ENCODE assay signal across 8 mouse cellular contexts in genomic region chr10:82622235-82622634, GRCm38 (mm10). TPM values are rescaled to one million over a fixed set of nuclear protein-coding genes. Genes with fewer than 3 reads are reported as not detected.
DNase-seq lines count a peak whose midpoint lies in the region; ATAC-seq and TF ChIP-seq lines count a peak whose summit lies in the region.

No protein-coding gene starts in this region.

- H3K9me3 ChIP-seq in liver, embryonic 11.5 days (ENCODE audit: control insufficient read depth, low read length): no peaks in the 10 kb centered on the region

- no peak for TF ChIP-seq CTCF in thymus, adult 2 months (IDR thresholded peaks at IDR 0.05; ENCODE audit: borderline replicate concordance, control insufficient read depth, extremely low read depth, insufficient read depth, low read length, poor library complexity)

- no peaks in the 10 kb centered on the region for H3K36me3 ChIP-seq in thymus, adult 2 months (ENCODE audit: control insufficient read depth, insufficient read depth, low read length)
- H3K36me3 ChIP-seq in liver, embryonic 11.5 days (ENCODE audit: control insufficient read depth, insufficient read depth, low read length): peaks cover 2% of the 10 kb centered on the region; the same call in 1 of the 2 replicates

- peak overlapping the region; percentile 83 for H3K9ac ChIP-seq in liver, embryonic 11.5 days (ENCODE audit: low read depth, low read length)

- TF ChIP-seq POLR2A in thymus, adult 2 months (IDR thresholded peaks at IDR 0.05; ENCODE audit: control insufficient read depth, extremely low read depth, insufficient read depth, low read length, poor library complexity): no peak

- H3K27ac ChIP-seq in thymus, adult 2 months (ENCODE audit: control insufficient read depth, insufficient read depth, low read length): no peak overlapping the region
- H3K27ac ChIP-seq in liver, embryonic 11.5 days (ENCODE audit: low read depth, low read length): 0 out of 2 replicates have a peak overlapping the region, but pooled peaks have one; percentile 78

- no peaks in the 10 kb centered on the region for H3K4me1 ChIP-seq in thymus, adult 2 months (replicated peaks; ENCODE audit: control insufficient read depth, insufficient read depth, low read length)
- no peaks in the 10 kb centered on the region for H3K4me1 ChIP-seq in liver, embryonic 11.5 days (replicated peaks; ENCODE audit: control insufficient read depth, insufficient read depth, low read length)

- WGBS in thymus, adult 2 months: 5% methylated on average over 9 of the region's 9 CpGs
- WGBS in liver, embryonic 11.5 days: 20% methylated on average over 9 of the region's 9 CpGs

- DNase-seq in embryo, embryonic 10.5 days (ENCODE audit: low spot score): peak; percentile 15
- DNase-seq in embryo, embryonic 9.5 days (ENCODE audit: extremely low spot score): no peak
- DNase-seq in thymus, adult 2 months: no peak
- DNase-seq in thymus, postnatal 14 days: no peak
- no peak for DNase-seq in liver, embryonic 11.5 days (ENCODE audit: low spot score)
- DNase-seq in yolk sac, embryonic 10.5 days (ENCODE audit: low spot score): peak; percentile 15
- no peak for DNase-seq in testis, postnatal 14 days (ENCODE audit: low spot score)
- no peak for DNase-seq in spleen, postnatal 36 days (ENCODE audit: low spot score in 2 of 2)

- H3K4me2 ChIP-seq in liver, embryonic 11.5 days: peak overlapping the region; percentile 71

- H3K27me3 ChIP-seq in thymus, adult 2 months (ENCODE audit: control insufficient read depth, insufficient read depth, low read length): no peaks in the 10 kb centered on the region
- H3K27me3 ChIP-seq in liver, embryonic 11.5 days (replicated peaks; ENCODE audit: control insufficient read depth, insufficient read depth, low read length): no peaks in the 10 kb centered on the region

- peak overlapping the region; percentile 58 for H3K4me3 ChIP-seq in thymus, adult 2 months (ENCODE audit: control insufficient read depth, insufficient read depth, low read length)
- H3K4me3 ChIP-seq in liver, embryonic 11.5 days (ENCODE audit: low read depth, low read length): peak overlapping the region; percentile 77

- ATAC-seq in liver, embryonic 11.5 days (replicated peaks; ENCODE audit: low FRiP score): peak; percentile 38; the same call in 1 of the 2 replicates

RNA-seq across cellular contexts. Expression of gene 1190007I07Rik, which starts 0.8 kb away (rescaled TPM):
- polyA plus RNA-seq in thymus, adult 2 months (2012; rRNA removed): 56.9 and 67.7 TPM in 2 replicates
- polyA plus RNA-seq in liver, embryonic 11.5 days (2014; fragmentation: Nextera tagmentation; extraction: Ambion mirVana): 80.1 and 84.2 TPM in 2 replicates

RNA-seq across cellular contexts. Expression of gene Tdg, which starts 7.4 kb away (rescaled TPM):
- polyA plus RNA-seq in thymus, adult 2 months (2012; rRNA removed): 49.9 and 51.5 TPM in 2 replicates
- polyA plus RNA-seq in liver, embryonic 11.5 days (2014; fragmentation: Nextera tagmentation; extraction: Ambion mirVana): 138 and 147 TPM in 2 replicates

Comparison
In these comparisons a context has a peak if more than half of its experiments do, and no peak if none do; other contexts are left out.
1. DNase-seq: peak in embryo, embryonic 10.5 days (single experiment) and yolk sac, embryonic 10.5 days (single experiment); none in embryo, embryonic 9.5 days (single experiment), thymus, adult 2 months (single experiment), thymus, postnatal 14 days (single experiment), liver, embryonic 11.5 days (single experiment), testis, postnatal 14 days (single experiment) and spleen, postnatal 36 days (0 of 2).